Mouse (Mus musculus): ENCODE measurements around the gene Cpne4.

The Cpne4 gene

DNA sequence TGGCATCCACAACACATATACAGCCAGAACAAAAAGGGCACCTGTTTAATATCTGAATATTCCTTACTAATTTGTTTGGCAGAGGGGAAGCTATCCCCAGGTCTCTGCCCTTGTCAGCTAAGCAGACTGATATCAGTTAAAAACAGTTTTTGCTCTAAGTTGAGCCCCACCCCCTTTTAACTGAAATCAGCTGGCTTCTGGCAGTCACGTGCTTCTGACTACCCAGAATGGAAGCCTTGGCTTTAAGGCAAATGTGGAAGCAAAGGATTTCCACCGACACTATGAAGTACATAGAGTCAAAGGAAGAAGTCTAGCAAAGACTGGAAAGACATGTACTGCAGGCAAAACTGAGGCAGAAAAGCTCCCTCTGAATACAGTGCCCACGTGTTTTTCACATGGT is 490.8 kb downstream of the Cpne4 start:
- DNase-seq (ENCODE audit: low spot score in 2 of 2) = no peak

DNA sequence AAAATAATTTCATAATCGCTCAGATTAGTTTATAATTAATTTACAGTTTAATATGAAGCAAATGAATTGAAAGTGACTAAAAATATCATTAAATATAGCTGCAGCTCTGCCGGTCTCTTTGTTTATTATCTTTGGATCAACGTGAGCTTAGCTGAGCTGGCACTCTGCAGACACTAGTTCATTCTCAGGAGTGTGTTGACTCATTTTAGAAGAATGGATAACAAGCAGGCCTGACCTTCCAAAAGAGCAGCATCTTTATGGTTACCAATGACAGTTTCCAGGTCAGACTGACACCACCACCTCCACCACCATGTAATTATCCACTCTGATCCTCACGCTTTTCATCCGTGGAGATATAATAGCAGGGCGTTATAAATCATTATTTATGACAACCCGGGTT is 498.9 kb downstream of the Cpne4 start:
- no peak for DNase-seq (ENCODE audit: low spot score in 2 of 2)

DNA sequence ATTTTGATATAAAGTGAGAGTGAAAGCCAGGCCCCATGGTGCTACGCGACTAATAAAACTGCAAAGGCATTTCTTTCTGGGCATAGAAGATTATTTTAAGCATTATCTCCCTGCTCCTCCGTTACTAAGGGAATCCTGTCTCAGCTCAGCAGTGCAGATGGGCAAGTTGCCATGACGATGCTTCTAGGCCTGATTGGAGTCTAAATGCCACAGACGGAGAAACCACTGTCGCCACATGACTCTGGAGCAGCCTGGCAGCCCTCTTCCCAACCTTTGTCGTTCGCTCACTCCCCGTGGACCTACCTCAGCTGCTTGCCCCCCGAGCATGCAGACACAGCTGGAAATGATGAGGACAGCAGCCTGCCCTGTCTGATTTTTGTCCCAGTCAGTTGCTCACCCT is 501.3 kb downstream of the Cpne4 start:
- DNase-seq (ENCODE audit: low spot score in 2 of 2) = no peak

DNA sequence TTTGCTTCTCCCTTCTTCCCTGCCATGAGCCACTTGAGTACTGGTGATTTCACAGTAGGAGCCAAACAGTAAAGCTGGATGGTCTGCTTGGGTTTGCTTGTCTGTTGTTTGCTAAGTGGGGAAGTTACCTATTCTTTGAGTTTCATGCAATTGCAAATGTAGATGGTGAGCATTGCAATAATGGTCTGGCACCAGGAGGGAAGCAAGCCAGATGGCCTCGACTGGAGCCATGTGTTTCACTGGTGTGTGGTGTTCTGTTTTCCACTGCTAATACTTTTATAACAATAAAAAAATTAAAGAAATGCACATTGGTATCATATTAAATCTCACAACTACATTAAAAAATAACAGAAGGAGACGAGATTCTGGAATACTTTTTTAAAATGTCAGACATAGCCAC is 502.6 kb downstream of the Cpne4 start:
- DNase-seq (ENCODE audit: low spot score in 2 of 2) = no peak

DNA sequence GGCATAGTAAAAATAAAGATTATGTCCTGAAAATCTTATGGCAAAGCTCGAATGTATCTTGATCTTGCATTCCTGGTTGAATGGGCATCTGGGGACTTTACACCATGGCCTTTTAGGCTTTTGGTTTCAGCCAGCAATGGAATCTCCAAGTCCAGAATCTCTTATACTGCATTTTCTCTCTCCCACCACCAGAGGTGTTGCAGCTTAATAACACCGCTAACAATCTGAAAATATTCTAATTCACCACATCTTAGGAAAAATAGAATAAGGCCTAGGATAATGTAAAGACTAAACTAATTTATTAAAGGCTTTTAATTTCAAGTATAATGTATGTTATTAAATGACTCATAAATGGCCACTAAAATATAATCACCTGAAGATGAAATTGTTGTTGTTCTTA is 503.2 kb downstream of the Cpne4 start:
- no peak for DNase-seq (ENCODE audit: low spot score in 2 of 2)

DNA sequence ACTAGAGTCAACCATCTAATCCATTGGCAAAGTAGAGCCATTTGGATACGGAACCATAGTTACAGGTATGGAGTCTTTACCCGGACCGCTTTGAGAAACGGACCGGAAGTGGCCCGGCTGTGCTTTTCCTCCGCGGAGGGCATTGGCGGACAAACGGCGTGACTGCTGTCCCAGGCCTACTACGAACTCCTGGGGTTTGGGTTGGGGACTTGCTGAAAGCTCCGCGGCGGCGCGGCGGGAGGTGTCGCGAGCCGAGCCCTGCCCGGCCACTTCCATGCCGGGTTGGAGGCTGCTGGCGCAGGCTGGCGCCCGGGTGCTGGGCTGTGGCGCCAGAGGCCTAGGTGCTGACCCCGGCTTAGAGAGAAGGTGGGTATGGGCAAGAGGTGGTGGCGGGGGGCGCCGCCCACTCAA is 506.1 kb downstream of the Cpne4 start, which contains the start of gene Mrpl3:
Gene Mrpl3 (plus strand): TSS at position 93 of the 411 bp plus-strand sequence.
- DNase-seq (ENCODE audit: low spot score in 2 of 2) = peak; percentile 57 to 69

DNA sequence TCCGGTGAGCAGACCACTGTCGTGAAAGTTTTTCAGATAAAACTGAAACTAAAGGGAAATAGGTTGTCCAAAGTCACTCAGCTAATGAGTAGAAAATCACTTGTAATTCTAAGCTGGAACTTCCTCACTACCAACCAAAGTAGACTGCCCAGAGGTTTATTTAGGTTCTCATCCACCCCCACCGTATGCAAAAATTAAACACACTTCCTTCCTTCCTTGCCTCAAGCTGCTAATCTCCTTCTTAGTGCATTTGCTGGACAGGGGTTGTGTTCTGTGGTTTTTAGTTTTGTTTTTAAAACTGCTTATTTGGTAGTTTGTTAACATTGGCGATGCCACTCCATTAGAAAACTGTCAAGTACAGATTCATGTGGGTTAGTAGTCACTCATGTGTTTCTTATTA is 506.7 kb downstream of the Cpne4 start:
- DNase-seq (ENCODE audit: low spot score in 2 of 2) = no peak

DNA sequence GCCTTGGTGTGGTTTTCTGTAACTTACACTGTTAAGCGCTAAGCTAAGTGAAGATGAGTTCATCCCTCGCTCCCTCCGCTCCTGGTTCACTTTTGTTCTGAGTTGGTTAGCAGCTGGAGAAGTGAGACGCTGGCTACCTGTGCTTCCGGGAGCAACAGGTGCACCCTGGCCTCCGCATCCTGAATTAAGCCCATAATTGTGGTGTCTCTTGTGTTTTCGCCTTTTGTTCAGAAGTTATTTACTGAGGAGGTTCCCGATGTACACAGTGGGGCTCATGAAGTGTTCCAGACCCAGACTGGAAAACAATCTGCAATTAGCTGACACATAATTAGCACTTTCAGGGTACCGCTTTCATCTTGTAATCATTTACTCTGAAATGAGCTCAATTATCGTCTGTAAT is 522.0 kb downstream of the Cpne4 start:
- DNase-seq (ENCODE audit: low spot score in 2 of 2) = no peak

DNA sequence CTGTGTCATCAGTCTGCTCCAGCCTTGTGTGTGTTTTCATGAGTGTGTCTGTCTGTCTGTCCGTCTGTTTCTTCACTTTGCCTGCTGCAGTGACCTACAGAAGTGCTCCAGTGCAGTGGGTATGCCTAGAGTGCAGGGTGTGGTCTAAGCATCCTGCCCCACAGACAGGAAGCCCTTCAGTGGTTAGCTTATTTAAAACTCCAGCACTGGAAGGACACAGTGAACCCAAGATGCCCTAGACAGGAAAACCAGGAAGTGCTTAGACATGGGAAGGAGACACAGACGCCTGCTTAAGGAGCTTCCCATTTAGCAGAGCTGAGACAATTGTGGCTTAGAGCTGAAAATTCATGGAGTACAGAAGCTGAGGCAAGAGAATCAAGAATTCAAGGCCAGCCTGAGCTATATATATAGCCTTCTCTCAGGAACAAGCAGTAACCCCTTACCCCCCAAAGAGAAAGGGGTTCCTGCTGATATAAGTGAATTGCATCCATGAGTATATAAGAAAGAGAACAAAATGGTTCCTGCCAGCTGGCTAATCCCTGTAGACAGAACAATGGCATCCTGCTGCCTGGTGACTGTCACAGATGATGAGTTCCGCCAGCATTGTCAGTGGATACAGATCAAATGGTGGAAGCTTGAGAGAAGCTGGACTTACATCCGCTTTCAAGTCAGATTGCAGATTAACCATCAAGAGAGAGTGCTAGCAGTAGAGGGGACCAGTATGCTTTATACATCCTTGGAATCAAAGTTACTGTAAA is 526.1 kb downstream of the Cpne4 start:
- DNase-seq (ENCODE audit: low spot score in 2 of 2) = no peak

DNA sequence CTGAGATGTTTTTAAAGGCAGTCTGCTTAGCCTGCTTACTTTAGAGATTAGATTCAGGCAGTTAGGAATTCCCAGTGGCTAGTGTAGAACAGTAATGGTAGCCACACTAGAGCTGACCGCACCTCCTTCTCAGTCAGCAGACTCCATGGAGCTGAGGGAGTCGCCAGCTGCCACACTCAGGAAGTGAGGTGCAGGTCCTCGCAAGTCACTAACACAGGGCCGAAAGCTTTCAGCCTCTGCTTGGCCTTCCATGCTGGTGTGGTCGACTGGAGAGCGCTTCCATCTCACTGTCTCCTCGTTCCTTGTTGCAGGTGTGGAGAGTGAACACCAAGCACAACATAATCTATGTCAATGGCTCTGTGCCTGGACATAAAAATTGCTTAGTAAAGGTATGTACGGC is 527.8 kb downstream of the Cpne4 start:
- no peak for DNase-seq (ENCODE audit: low spot score in 2 of 2)

DNA sequence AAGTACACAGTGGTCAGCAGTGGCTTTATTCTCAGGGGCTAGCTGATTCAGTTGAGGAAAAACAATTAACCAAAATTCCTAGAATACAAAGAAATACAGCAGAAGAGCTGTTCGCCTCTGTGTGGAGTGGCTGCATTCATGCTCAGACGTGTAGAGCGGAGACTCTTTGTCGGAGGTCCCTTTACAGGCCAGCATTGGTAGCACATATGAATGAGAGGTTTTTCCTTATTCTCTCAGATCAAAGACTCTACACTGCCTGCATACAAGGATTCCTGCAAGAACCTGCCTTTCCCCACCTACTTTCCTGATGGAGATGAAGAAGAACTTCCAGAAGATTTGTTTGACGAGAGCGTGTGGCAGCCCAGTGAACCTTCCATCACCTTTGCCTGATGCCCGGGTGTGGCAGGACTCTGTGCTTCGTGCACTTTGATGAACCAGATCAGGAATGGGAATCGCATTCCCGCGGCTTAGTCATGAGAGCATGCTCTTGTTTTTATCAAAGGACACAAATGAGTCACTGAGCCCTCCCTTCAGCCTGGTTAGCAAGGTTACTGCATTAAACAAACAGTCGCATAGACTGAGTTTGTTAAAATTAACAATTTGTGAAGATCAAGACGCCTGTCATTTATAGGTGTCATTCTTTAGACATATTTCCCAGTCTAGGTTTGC is 529.8 kb downstream of the Cpne4 start:
- no peak for DNase-seq (ENCODE audit: low spot score in 2 of 2)

DNA sequence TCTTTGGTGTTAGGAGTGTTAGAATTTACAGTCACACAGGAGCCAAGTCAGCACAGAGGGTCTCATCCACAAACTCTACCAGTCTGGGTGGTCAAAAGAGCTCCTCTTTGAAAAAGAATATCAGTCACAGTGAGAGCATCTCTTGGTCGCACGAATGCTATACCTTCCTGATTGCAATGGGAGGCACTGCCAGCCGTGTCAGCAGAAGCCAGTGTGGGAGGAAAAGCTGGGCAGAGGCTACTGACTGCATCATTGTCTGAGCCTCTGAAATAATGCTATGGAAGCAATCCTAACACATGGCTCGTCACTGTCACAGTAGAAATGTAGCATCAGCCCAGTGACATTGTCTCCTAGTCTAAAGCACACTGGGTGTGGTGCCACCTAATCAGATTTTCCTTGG is 531.4 kb downstream of the Cpne4 start:
- DNase-seq (ENCODE audit: low spot score in 2 of 2) = no peak

DNA sequence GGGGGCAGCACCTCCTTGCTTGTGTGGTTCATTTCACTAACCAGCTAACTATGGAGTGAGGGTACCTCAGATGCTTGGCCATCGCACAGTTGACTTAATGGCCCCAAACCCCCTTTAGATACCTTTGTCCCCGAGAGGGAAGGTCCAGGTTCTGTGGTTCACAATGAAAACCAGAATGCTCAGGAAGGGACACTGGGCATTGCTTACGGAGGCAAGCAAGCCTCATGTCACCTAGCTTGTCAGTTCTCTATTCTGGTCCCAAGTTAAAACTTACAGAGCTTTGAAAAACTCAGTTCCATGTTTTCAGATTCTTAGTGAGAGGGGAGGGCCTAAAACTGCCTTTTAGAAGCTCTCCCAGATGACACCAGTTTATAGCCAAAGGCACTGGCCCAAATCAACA is 533.2 kb downstream of the Cpne4 start:
- DNase-seq (ENCODE audit: low spot score in 2 of 2) = no peak

Measured in spleen, postnatal 36 days (tissue).